ENCODE assay signal across 8 mouse cellular contexts in genomic region chr16:44173155-44173941, GRCm38 (mm10). TPM values are rescaled to one million over a fixed set of nuclear protein-coding genes. Genes with fewer than 3 reads are reported as not detected.
DNase-seq lines count a peak whose midpoint lies in the region; ATAC-seq and TF ChIP-seq lines count a peak whose summit lies in the region.

Gene Usf3, plus strand, starts transcription at chr16:44173246.

- TF ChIP-seq CTCF in G1E (IDR thresholded peaks at IDR 0.05; ENCODE audit: low read depth, low read length) = no peak
- no peak for TF ChIP-seq CTCF in forebrain, postnatal 0 days (IDR thresholded peaks at IDR 0.05; ENCODE audit: low read depth)
- TF ChIP-seq CTCF in layer of hippocampus, adult 2 months (conservative IDR thresholded peaks at IDR 0.05) = no peak
- TF ChIP-seq CTCF in lung, adult 2 months (IDR thresholded peaks at IDR 0.05; ENCODE audit: insufficient read depth, low read length) = no peak

- peak; percentile 61 for DNase-seq in G1E (ENCODE audit: low spot score)
- peak; percentile 29 for DNase-seq in forebrain, postnatal 0 days
- DNase-seq in heart, postnatal 36 days = peak; percentile 67 to 79
- peak; percentile 33 to 44 for DNase-seq in layer of hippocampus, adult 2 months (ENCODE audit: low spot score in 2 of 2)
- peak; percentile 74 for DNase-seq in lung, adult 2 months
- DNase-seq in thymus, postnatal 0 days (ENCODE audit: low spot score) = peak; percentile 66

- H3K27me3 ChIP-seq in G1E (ENCODE audit: insufficient read depth, low read length) = no peaks in the 10 kb centered on the region
- H3K27me3 ChIP-seq in forebrain, postnatal 0 days (ENCODE audit: insufficient read depth, low read length) = no peaks in the 10 kb centered on the region

- peak within 1 kb of the TSS; percentile 87 for H3K4me3 ChIP-seq in G1E (ENCODE audit: low read depth, low read length)
- H3K4me3 ChIP-seq in forebrain, postnatal 0 days (ENCODE audit: low read depth, low read length) = peak within 1 kb of the TSS; percentile 93
- peak within 1 kb of the TSS; percentile 98 for H3K4me3 ChIP-seq in layer of hippocampus, adult 2 months
- H3K4me3 ChIP-seq in lung, adult 2 months (replicated peaks; ENCODE audit: extremely low read depth, low read depth, low read length) = peak within 1 kb of the TSS; percentile 82

- peak within 1 kb of the TSS; percentile 81 for H3K9ac ChIP-seq in forebrain, postnatal 0 days

- H3K27ac ChIP-seq in forebrain, postnatal 0 days (ENCODE audit: low read depth, low read length) = peak within 1 kb of the TSS; percentile 78
- peak within 1 kb of the TSS; percentile 99 for H3K27ac ChIP-seq in layer of hippocampus, adult 2 months

- no peak for ATAC-seq in G1E (ENCODE audit: extremely low read depth, insufficient number of reproducible peaks, low FRiP score, poor library complexity, severe bottlenecking)
- peak; percentile 26 for ATAC-seq in cerebellum, adult (ENCODE audit: insufficient number of reproducible peaks, low FRiP score, low TSS enrichment)
- peak; percentile 48 for ATAC-seq in forebrain, postnatal 0 days
- no peak for ATAC-seq in neutrophil, adult 5-6 weeks (ENCODE audit: extremely low read depth, insufficient number of reproducible peaks, low FRiP score, poor library complexity, severe bottlenecking)

- no peaks in the 10 kb centered on the region for H3K9me3 ChIP-seq in G1E (replicated peaks)
- H3K9me3 ChIP-seq in forebrain, postnatal 0 days (ENCODE audit: low read length) = no peaks in the 10 kb centered on the region

- peaks cover 6% of the 10 kb centered on the region for H3K36me3 ChIP-seq in G1E (replicated peaks)
- no peaks in the 10 kb centered on the region for H3K36me3 ChIP-seq in forebrain, postnatal 0 days (ENCODE audit: insufficient read depth)

- under 1% methylated on average over 36 of the region's 77 CpGs for whole genome bisulfite sequencing in forebrain, postnatal 0 days
- WGBS in lung, adult 2 months = under 1% methylated on average over 68 of the region's 77 CpGs

- H3K4me1 ChIP-seq in G1E (ENCODE audit: insufficient read depth, low read depth, low read length) = peaks cover 30% of the 10 kb centered on the region
- H3K4me1 ChIP-seq in forebrain, postnatal 0 days (ENCODE audit: insufficient read depth) = peaks cover 7% of the 10 kb centered on the region; the same call in 1 of the 2 replicates
- peaks cover 13% of the 10 kb centered on the region for H3K4me1 ChIP-seq in lung, adult 2 months (ENCODE audit: control insufficient read depth, insufficient read depth, low read length)

- intact Hi-C loops in heart, postnatal 36 days (cut with DNase I) = loop anchor here (2.0 kb wide), 1 partner anchor 33 kb away; no protein-coding TSS in a partner anchor

- TF ChIP-seq POLR2A in lung, adult 2 months (IDR thresholded peaks at IDR 0.05; ENCODE audit: borderline replicate concordance, extremely low read depth, low read depth, low read length) = no peak

- peak within 1 kb of the TSS; percentile 72 for H3K4me2 ChIP-seq in forebrain, postnatal 0 days (ENCODE audit: low read depth)

RNA-seq across cellular contexts. Expression of gene Usf3, which starts in this region (rescaled TPM):
- total RNA-seq in G1E (2014; fragmentation: Nextera tagmentation) (50.4 and 56.7 TPM in 2 replicates), G1E (2017) (10.2 TPM in 2 replicates)
- polyA plus RNA-seq in G1E (2012) = 4.0 and 4.4 TPM in 2 replicates
- 12.2 and 14.5 TPM in 2 replicates for total RNA-seq in forebrain, postnatal 0 days (2014; rRNA removed)
- polyA plus RNA-seq in forebrain, postnatal 0 days (2015; fragmentation: Nextera tagmentation; extraction: Ambion mirVana) = 0.94 and 2.3 TPM in 2 replicates
- 10 to 100 TPM; 16.4 to 18.8 TPM for total RNA-seq in heart, postnatal 36 days (2021)
- total RNA-seq in layer of hippocampus, adult 2 months (2021) = 10 to 100 TPM; 41.4 to 43.0 TPM
- 6.8 and 10.9 TPM in 2 replicates for polyA plus RNA-seq in lung, adult 2 months (2012; rRNA removed)
- total RNA-seq in neutrophil, adult 5-6 weeks (2017) = 33.9 and 38.1 TPM in 2 replicates
- 2.6 and 2.9 TPM in 2 replicates for polyA plus RNA-seq in thymus, postnatal 0 days (2015; fragmentation: Nextera tagmentation; extraction: Ambion mirVana)

Comparison
In these comparisons a context has a peak if more than half of its experiments do, and no peak if none do; other contexts are left out.
1. ATAC-seq: peak in cerebellum, adult (single experiment) and forebrain, postnatal 0 days (single experiment); none in G1E (single experiment) and neutrophil, adult 5-6 weeks (single experiment).
2. Peak in every context shown above with its lines, with median percentiles within 50 percentile points of each other: DNase-seq and H3K4me3 ChIP-seq.